Mouse (Mus musculus) layer of hippocampus, adult 11-12 months (tissue): Measurements from ENCODE around the gene Ctf1.

Source experiments
- DNase-seq: peaks from one replicate; pipeline ENCODE4 v3.0.0; 2022; ENCODE audit warnings: low spot score

Gene Ctf1

DNA sequence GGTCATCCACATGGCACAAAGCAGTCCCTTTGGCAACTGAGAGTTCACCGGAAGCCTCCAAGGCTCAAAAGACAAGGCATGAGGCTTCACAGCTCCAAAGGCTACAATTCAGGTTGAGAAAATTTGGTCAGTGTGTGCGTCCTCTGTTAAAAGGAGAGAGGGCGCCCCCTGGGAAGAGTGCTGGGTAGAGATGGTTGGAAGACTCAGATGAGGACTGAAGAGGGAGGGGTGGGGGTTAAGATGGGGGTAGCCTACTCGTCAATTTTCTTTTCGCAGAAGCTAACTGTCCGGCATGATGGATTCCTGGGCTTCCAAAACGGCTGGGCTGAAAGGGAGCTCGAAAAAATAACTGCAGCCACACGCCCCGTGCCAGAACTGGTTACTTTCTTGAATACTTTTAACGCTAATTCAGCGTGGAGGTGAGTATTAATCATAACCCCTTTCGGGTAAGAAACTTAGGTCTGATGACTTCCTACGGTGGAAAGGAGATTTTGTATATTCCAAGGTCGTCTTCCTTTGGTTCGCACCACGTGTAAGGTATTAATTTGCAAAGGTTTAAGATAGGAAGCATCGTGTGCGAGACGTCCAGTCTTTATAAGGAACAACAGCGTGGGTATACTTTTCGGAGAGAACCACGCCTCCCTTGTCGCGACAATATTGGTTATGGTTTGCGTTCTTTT is 32.0 kb downstream of the Ctf1 start, which contains the start of gene Fbxl19:
Gene Fbxl19, plus strand, starts transcription at position 178 of the 680 bp plus-strand sequence.
- DNase-seq: peak; percentile 86

GRCm38 (mm10) chr7:127745251-127745651 is 32.7 kb downstream of the Ctf1 start:
- DNase-seq: peak; percentile 96

DNA sequence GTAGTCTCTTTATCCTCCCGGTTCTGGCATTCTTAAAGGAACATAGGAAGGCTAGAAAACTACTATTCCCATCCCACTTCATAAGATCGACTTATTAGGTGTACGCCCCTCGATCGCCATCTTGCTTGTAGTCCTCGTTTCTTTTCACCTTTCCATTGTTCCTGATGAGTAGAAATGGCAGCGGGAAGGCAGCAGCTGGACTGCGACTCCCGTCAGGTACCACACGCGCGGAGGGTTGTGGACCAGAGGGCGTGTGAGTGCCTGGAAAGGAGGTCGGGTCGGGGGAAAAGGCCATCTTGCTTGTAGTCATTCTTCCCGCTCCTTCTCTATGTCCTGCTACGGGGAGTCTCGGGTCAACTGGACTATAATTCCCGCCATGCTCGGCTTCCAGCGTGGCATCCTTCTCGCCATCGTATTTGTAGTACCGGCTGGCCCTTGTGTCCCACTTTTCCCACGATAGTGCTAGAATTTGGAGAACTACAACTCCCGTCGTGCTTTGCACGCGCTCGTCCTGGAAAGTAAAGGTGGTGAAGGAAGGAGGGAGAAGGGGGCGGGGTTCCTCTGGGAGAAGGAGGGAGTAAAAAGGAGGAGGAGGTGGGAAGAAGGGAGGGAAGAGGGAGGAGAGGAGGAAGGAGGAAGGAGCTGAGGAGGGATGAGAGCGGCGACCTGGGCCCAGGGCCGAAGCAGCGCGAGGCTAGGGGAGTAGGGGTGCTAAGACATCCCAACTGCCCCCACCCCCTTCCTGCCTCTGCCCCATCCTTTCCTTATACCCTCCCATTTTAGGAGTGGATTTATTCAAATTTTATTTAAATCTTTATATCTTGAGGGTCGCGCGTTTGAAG is 33.3 kb downstream of the Ctf1 start:
- peak; percentile 98 for DNase-seq

DNA sequence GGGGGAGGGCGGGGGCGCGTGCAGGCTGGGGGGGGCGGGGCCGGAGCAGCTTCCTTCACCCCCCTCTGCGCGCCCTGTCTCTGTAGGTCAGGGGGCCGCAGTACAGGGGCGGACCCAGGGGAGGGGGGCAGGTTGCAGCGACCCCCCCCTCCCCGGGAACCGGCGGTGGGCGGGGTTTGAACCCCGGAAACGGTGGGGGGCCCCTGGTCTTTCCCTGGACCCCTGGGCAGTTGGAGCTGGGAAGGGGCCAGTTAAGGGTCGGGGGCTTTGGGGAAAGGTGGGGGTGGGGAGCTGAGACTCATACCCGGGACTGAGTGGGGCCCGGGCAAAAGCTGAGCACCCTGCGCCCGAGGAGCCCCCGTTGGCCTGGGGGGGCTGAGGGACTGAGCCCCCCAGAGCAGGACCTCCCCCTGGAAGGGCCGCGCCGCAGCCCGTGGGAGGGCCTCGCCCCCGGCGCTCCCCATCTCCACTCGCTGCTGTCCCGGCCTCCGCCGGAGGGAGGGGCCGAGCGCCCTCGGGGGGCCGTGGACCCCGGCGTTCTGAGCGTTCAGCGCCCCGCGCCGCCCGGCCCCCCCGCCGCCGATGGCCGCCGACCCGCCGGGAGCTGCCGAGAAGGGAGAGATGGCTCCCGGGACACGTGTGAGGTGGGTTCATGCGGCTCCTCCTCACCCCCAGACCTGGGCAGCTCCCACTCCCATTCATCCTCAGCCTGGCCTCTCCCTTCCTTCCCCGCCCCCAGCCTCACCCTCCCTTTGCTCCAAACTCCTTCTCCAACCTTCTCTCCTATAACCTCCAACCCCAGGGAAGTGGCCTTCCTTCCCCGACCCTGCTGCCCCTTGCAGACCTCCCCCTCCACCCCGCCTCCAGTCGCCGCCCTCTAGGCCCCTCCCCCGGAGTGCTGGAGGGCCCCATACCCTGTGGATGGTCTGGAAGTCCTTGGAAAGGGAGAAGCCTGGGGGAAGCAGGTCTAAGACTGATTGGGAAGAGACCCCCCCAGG is 34.3 kb downstream of the Ctf1 start:
- DNase-seq: no peak

GRCm38 (mm10) chr7:127747559-127748234 is 35.2 kb downstream of the Ctf1 start:
- no peak for DNase-seq

- no peak for DNase-seq
Observed at GRCm38 (mm10) chr7:127748235-127748560, 35.7 kb downstream of the Ctf1 start.

- peak; percentile 57 for DNase-seq
Observed at GRCm38 (mm10) chr7:127750131-127751127, 37.9 kb downstream of the Ctf1 start.

DNA sequence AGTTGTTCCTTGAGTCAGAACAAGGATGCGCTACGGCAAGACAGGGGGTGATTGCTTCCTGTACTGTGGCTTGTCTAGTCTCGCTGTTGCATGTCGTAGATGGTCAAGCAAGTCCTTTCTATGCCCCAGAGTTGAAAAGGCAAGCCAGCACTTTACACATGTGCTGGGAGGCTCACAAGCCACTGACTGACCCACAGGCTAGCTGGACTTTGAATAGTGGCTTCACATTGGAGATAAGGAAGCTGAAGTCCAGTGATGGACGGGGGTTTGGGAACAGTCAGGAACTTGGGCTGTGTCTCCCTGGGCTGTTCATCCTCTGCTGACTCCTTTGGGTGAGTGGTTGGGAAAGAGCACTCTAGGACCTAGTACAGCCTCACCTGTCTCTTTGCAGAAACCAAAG is 39.1 kb downstream of the Ctf1 start:
- DNase-seq: no peak

GRCm38 (mm10) chr7:127752069-127752468 is 39.5 kb downstream of the Ctf1 start:
- no peak for DNase-seq

GRCm38 (mm10) chr7:127753158-127753557 is 40.6 kb downstream of the Ctf1 start:
- no peak for DNase-seq

GRCm38 (mm10) chr7:127753741-127754140 is 41.2 kb downstream of the Ctf1 start:
- no peak for DNase-seq

- DNase-seq: no peak
Observed at GRCm38 (mm10) chr7:127759716-127760115, 47.2 kb downstream of the Ctf1 start.

DNA sequence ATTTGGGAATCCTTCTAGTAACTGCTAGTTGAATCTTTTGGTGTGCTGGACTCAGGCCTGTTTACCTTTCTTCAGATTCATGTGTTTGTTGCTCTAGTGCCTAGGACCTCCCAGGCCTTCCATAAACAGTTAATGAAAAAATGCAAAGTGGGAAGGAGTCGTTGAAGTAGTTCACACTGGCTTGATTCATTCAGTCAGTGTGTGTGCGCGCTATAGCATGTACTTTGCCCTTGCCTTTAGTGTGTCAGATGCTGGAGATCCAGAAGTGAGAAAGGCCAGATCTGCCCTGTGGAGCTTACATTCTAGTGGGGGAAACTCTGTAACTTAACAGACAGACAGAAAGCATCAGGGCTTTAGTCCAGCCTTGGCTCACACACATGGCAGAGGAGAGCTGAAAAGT is 47.9 kb downstream of the Ctf1 start:
- no peak for DNase-seq

DNA sequence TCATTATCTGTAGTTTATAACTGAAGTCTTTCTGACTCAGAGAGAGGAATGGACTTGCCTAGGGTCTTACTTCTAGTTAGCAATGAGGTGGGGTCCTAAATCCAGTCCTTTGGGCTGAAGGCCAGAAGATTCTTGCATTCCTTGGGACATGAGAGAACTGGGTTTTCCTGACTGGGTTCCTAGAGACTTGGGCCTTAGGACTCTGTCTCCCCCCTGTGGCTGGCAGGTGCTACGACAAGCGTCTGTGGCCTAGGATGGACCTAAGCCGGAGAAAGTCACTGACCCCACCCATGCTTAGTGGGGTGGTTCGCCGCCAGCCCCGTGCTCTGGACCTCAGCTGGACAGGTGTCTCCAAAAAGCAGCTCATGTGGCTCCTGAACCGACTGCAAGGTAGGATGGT is 48.5 kb downstream of the Ctf1 start:
- peak; percentile 72 for DNase-seq

GRCm38 (mm10) chr7:127763642-127764041 is 51.1 kb downstream of the Ctf1 start:
- DNase-seq: no peak

DNA sequence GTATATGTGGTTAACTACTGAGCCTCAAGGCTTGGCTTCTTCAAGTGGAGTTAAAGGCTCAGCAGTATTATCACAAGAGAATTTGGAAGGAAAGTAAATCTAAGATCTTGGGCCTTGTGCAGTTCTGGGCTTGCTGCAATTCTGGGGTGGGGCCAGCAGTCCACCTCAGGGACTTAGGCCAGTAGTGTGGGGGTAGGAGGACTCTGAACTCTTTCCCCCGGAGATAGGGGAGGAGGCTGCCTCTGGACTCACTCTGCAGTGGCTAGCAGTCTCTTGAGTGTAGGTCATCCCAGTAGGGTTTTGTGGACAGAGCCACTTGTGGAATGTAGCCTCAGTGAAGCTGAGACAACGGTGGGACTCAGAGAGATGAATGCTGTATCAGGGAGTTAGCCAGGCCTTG is 53.2 kb downstream of the Ctf1 start:
- DNase-seq: no peak

DNA sequence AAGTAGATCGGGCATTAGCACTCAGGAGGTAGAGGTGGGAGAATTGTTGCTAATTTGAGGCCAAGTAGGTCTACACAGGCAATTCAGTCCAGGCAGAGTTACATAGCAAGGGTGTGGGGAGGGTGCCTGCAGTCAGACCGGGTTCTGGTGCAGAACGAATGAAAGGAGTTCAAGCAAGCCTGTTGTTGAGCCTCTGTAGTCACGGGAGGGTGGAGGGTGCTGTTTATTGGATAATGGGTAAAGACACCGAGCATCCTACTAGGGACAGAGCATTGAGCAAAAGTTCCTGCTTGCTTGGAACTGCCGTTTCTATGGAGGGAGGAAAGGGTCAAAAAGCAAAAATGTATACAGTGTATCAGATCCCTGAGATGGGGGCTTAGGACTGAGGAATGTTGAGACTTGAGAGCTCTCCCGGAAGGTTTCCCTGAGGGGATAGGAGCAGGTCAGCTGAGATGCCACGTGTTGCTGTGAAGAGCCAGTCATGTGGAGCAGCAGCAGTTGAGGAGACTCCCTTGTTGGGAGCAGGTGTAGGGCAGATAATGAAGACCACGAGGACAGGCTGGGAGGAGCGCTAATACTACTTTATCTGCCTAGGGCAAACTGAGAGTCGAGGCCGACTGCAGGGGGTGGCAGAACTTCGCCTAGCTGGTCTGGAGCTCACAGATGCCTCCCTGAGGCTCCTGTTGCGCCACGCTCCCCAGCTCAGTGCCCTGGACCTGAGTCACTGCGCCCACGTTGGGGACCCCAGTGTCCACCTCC is 54.5 kb downstream of the Ctf1 start:
- DNase-seq: no peak
